Mouse (Mus musculus) embryo, embryonic 11.5 days (tissue): Measurements from ENCODE around the gene Nme3.

Experiments
- DNase-seq: peaks from one replicate; pipeline ENCODE4 v3.0.0-alpha.2; 2012; ENCODE audit warnings: low read depth, low spot score

The Nme3 gene

GRCm38 (mm10) chr17:24896241-24896992 lies at the start of gene Nme3:
Gene Nme3, plus strand, starts transcription at chr17:24896500.
- peak; percentile 50 for DNase-seq

GRCm38 (mm10) chr17:24847386-24847785 lies 48.9 kb upstream of the Nme3 start:
- no peak for DNase-seq

- DNase-seq, result no peak
These were observed 47.7 kb upstream of the Nme3 start for GRCm38 (mm10) chr17:24848600-24849031.

GRCm38 (mm10) chr17:24849733-24850064 lies 46.6 kb upstream of the Nme3 start:
- no peak for DNase-seq

GRCm38 (mm10) chr17:24850065-24850772 lies 46.1 kb upstream of the Nme3 start, which contains the start of gene Fahd1:
Gene Fahd1, minus strand, starts transcription at chr17:24850364.
- DNase-seq, result peak; percentile 94

- DNase-seq, result no peak
These were observed 45.5 kb upstream of the Nme3 start for GRCm38 (mm10) chr17:24850773-24851127.

- DNase-seq, result no peak
These were observed 44.7 kb upstream of the Nme3 start for GRCm38 (mm10) chr17:24851381-24852125.

GRCm38 (mm10) chr17:24855838-24856464 lies 40.3 kb upstream of the Nme3 start:
- no peak for DNase-seq

GRCm38 (mm10) chr17:24856589-24856988 lies 39.7 kb upstream of the Nme3 start:
- DNase-seq, result no peak

GRCm38 (mm10) chr17:24857831-24858470 lies 38.3 kb upstream of the Nme3 start:
- no peak for DNase-seq

GRCm38 (mm10) chr17:24858967-24859366 lies 37.3 kb upstream of the Nme3 start:
- no peak for DNase-seq

GRCm38 (mm10) chr17:24860076-24860475 lies 36.2 kb upstream of the Nme3 start:
- DNase-seq, result no peak

GRCm38 (mm10) chr17:24861785-24862184 lies 34.5 kb upstream of the Nme3 start:
- no peak for DNase-seq

- DNase-seq, result no peak
These were observed 30.5 kb upstream of the Nme3 start, which contains the start of gene Igfals for GRCm38 (mm10) chr17:24865776-24866175. Gene Igfals, plus strand, starts transcription at chr17:24865997.

GRCm38 (mm10) chr17:24867914-24868313 lies 28.4 kb upstream of the Nme3 start:
- DNase-seq, result no peak

- no peak for DNase-seq
These were observed 22.4 kb upstream of the Nme3 start for GRCm38 (mm10) chr17:24873695-24874404.

- no peak for DNase-seq
These were observed 21.9 kb upstream of the Nme3 start for GRCm38 (mm10) chr17:24874405-24874745.

GRCm38 (mm10) chr17:24874989-24875388 lies 21.3 kb upstream of the Nme3 start:
- DNase-seq, result no peak

- no peak for DNase-seq
These were observed 18.8 kb upstream of the Nme3 start for GRCm38 (mm10) chr17:24877336-24878116.

GRCm38 (mm10) chr17:24878117-24878397 lies 18.2 kb upstream of the Nme3 start:
- DNase-seq, result no peak
